Mouse (Mus musculus) erythroblast, embryonic 14.5 days (primary cell): Measurements from ENCODE around the gene Pld5. TPM values are rescaled to one million over a fixed set of nuclear protein-coding genes. Genes with fewer than 3 reads are reported as not detected.

ENCODE experiments used
- H3K27me3 ChIP-seq: 2 replicates; pipeline ENCODE4 v1.6.1; 2012; ENCODE audit warnings: inconsistent platforms; ENCODE audit not compliant: control insufficient read depth
- H3K36me3 ChIP-seq: 2 replicates; pipeline ENCODE4 v1.6.1; 2012; ENCODE audit warnings: mild to moderate bottlenecking, inconsistent platforms; ENCODE audit not compliant: control insufficient read depth
- H3K4me1 ChIP-seq: 2 replicates; pipeline ENCODE4 v1.6.1; 2012; ENCODE audit warnings: inconsistent platforms; ENCODE audit not compliant: control insufficient read depth
- H3K4me3 ChIP-seq: replicated peaks from 2 replicates; pipeline ENCODE3; 2012; ENCODE audit warnings: moderate library complexity, mild to moderate bottlenecking, inconsistent platforms
- H3K9me3 ChIP-seq: 2 replicates; pipeline ENCODE4 v1.6.1; 2012; ENCODE audit warnings: low read length, inconsistent platforms, mixed read lengths; ENCODE audit not compliant: control insufficient read depth
- GATA1 ChIP-seq: IDR thresholded peaks from 2 replicates; pipeline ENCODE4 v1.6.1; 2012; ENCODE audit warnings: low read length, inconsistent platforms, mixed read lengths
- TAL1 ChIP-seq: IDR thresholded peaks from 3 replicates; pipeline ENCODE4 v1.6.1; 2012; ENCODE audit warnings: low read length, inconsistent platforms, mixed read lengths
- polyA plus RNA-seq: library from polyadenylated mRNA; stranded (reverse); fragments of >175 nt; gene quantifications from 2 replicates; pipeline ENCODE4 v1.2.3, GENCODE M21; 2012

Pld5 gene
- polyA plus RNA-seq, 1 experiment: not detected

- TF ChIP-seq TAL1 (no peak), GATA1 (no peak)
- Histone ChIP-seq H3K9me3 (peaks cover 13% of the 10 kb centered on the region), H3K36me3 (no peaks in the 10 kb centered on the region), H3K4me3 (no peak overlapping the region), H3K4me1 (no peaks in the 10 kb centered on the region), H3K27me3 (no peaks in the 10 kb centered on the region)
Measured at GRCm38 (mm10) chr1:176194727-176195126, 80.4 kb downstream of the Pld5 start.

- Histone ChIP-seq H3K36me3 (no peaks in the 10 kb centered on the region), H3K27me3 (no peaks in the 10 kb centered on the region), H3K4me3 (no peak overlapping the region), H3K4me1 (no peaks in the 10 kb centered on the region), H3K9me3 (peaks cover 6% of the 10 kb centered on the region; the same call in 1 of the 2 replicates)
- TF ChIP-seq TAL1 (no peak), GATA1 (no peak)
Measured at GRCm38 (mm10) chr1:176183991-176184390, 91.1 kb downstream of the Pld5 start.

DNA sequence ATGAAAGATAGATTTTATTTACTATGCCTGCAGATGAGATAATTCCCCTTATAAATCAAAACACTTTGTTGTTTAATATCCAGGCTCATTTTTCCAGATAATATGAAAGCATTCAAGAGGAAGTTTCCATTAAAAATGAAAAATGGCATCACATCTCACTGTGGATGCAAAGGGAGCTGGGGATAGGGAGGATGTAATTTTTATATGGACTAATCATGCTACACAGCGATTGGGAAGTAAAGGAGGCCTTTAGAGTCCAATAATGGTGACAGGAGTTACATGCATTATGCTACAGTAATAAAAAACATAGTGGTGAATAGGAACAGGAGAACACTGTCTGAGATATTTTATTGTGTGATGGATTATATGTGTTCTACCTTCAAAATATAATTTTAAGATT is 100.1 kb downstream of the Pld5 start:
- H3K4me1 ChIP-seq: no peaks in the 10 kb centered on the region
- no peaks in the 10 kb centered on the region for H3K9me3 ChIP-seq
- H3K4me3 ChIP-seq: no peak overlapping the region
- TF ChIP-seq TAL1: no peak
- TF ChIP-seq GATA1: no peak
- no peaks in the 10 kb centered on the region for H3K27me3 ChIP-seq
- no peaks in the 10 kb centered on the region for H3K36me3 ChIP-seq

DNA sequence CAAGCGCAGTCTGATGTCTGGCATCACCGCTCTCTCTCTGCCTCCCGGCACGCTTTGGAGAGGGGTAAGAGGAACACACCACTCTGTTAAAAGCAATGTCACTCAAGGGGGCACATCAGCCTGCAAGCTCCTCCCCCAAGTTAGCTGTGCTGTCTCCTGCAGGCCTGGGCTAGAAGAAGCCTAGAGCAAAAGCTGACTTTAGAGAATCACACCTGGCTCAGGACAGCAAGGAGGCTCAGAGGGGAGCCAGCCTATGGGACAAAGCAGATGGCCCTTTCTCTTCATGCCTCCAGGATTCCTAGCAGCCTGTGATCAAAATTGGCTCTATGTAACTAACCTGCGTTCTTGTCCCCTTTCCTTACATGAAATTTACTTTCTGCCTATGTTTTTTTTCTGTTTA is 107.3 kb downstream of the Pld5 start:
- Histone ChIP-seq H3K9me3 (peaks cover 3% of the 10 kb centered on the region; the same call in 1 of the 2 replicates), H3K36me3 (no peaks in the 10 kb centered on the region), H3K4me3 (no peak overlapping the region), H3K4me1 (no peaks in the 10 kb centered on the region), H3K27me3 (no peaks in the 10 kb centered on the region)
- TF ChIP-seq TAL1: no peak
- no peak for TF ChIP-seq GATA1

- Histone ChIP-seq H3K27me3 (no peaks in the 10 kb centered on the region), H3K9me3 (peaks cover 3% of the 10 kb centered on the region; the same call in 1 of the 2 replicates), H3K4me3 (no peak overlapping the region), H3K36me3 (no peaks in the 10 kb centered on the region), H3K4me1 (no peaks in the 10 kb centered on the region)
- no peak for TF ChIP-seq GATA1
- no peak for TF ChIP-seq TAL1
Measured at GRCm38 (mm10) chr1:176167114-176167513, 108.0 kb downstream of the Pld5 start.

DNA sequence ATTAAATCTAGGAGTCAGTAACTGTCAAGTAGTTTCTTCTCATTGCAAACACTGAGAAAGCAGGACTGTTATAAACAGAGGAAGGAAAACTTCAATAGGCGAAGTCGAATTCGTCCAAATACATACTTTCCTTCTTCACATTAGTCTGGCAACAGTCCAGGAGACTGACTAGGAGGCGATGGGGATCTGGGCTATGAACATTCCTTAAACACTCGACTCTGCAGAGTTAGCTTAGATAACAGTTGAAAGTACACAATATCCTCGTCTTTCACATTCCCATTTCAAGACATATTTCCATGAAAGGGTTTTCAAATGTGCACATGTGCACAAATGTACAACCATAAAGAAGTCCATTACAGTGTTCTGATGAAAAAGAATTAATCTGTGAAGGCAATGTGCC is 129.8 kb downstream of the Pld5 start:
- TF ChIP-seq GATA1 (no peak), TAL1 (no peak)
- H3K27me3 ChIP-seq: no peaks in the 10 kb centered on the region
- no peaks in the 10 kb centered on the region for H3K36me3 ChIP-seq
- no peaks in the 10 kb centered on the region for H3K9me3 ChIP-seq
- H3K4me3 ChIP-seq: no peak overlapping the region
- H3K4me1 ChIP-seq: no peaks in the 10 kb centered on the region

DNA sequence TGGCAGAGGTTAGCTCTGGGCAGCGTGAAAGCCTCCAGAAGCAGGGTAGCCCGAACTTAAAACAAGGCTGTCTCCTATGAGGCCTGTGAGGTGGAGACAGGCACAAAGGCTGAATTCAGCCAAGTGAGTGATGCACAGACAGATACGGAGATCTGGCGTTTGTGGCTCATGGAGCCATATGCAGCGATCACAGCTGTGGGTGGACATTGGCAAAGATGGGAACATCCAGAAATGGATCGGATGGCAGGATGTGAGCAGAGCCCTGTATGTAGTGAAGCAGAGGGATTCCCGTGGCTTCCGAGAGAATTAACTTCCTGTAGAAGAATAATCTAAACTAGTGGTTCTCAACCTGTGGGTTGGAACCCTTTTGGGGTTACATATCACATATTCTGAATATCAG is 140.7 kb downstream of the Pld5 start:
- TF ChIP-seq GATA1: no peak
- no peak for TF ChIP-seq TAL1
- Histone ChIP-seq H3K4me3 (no peak overlapping the region), H3K4me1 (no peaks in the 10 kb centered on the region), H3K27me3 (no peaks in the 10 kb centered on the region), H3K36me3 (no peaks in the 10 kb centered on the region), H3K9me3 (peaks cover 6% of the 10 kb centered on the region)

GRCm38 (mm10) chr1:176125771-176126170 is 149.3 kb downstream of the Pld5 start:
- Histone ChIP-seq H3K4me1 (no peaks in the 10 kb centered on the region), H3K27me3 (no peaks in the 10 kb centered on the region), H3K4me3 (no peak overlapping the region), H3K9me3 (no peaks in the 10 kb centered on the region), H3K36me3 (no peaks in the 10 kb centered on the region)
- no peak for TF ChIP-seq TAL1
- TF ChIP-seq GATA1: no peak

DNA sequence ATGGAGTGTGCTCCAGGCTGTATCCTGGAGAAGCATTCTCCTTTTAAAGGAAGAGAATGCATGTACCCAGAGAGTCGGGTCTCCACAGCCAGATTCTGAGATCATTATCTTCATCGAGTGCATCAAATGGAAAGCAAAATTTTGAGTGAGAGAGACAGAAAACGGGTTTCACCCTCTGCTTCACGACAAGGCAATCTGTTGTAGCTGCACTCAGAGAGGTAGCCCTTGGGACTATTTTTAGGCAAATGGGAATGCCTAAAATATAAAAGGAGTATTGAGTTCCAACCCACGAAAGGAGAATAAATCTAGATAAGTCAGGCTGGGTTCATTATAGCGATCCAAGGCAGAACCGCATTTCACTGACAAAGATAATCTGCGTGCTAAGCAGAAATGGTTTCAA is 150.7 kb downstream of the Pld5 start:
- H3K36me3 ChIP-seq: no peaks in the 10 kb centered on the region
- H3K27me3 ChIP-seq: no peaks in the 10 kb centered on the region
- TF ChIP-seq GATA1 (no peak), TAL1 (no peak)
- no peak overlapping the region for H3K4me3 ChIP-seq
- H3K9me3 ChIP-seq: no peaks in the 10 kb centered on the region
- H3K4me1 ChIP-seq: no peaks in the 10 kb centered on the region

- no peaks in the 10 kb centered on the region for H3K27me3 ChIP-seq
- no peaks in the 10 kb centered on the region for H3K36me3 ChIP-seq
- no peaks in the 10 kb centered on the region for H3K9me3 ChIP-seq
- H3K4me1 ChIP-seq: no peaks in the 10 kb centered on the region
- H3K4me3 ChIP-seq: no peak overlapping the region
- TF ChIP-seq TAL1 (no peak), GATA1 (no peak)
Measured at GRCm38 (mm10) chr1:176123781-176124180, 151.3 kb downstream of the Pld5 start.
